Mouse (Mus musculus) monocyte, adult 59 days (primary cell): ENCODE measurements around the gene Olfr1499. TPM values are rescaled to one million over a fixed set of nuclear protein-coding genes. Genes with fewer than 3 reads are reported as not detected.

Source experiments
- total RNA-seq, 2 experiments: library from RNA; stranded (reverse); gene quantifications; one replicate each; pipeline ENCODE4 v1.2.4; 2023

The Olfr1499 gene
- total RNA-seq, result not detected

GRCm38 (mm10) chr19:13819347-13819746 lies at the start of gene Olfr1499:
Olfr1499 (minus strand) TSS chr19:13819447.

GRCm38 (mm10) chr19:13861495-13861894 lies 42.2 kb upstream of the Olfr1499 start, which contains the start of gene Olfr1502:
Olfr1502 (plus strand) TSS chr19:13861795.

GRCm38 (mm10) chr19:13850592-13850991 lies 31.3 kb upstream of the Olfr1499 start, which contains the start of gene Olfr1501:
Olfr1501 (minus strand) TSS chr19:13850692.

GRCm38 (mm10) chr19:13830388-13830787 lies 11.1 kb upstream of the Olfr1499 start, which contains the start of gene Olfr1500:
Olfr1500 (minus strand) TSS chr19:13830488.

GRCm38 (mm10) chr19:13798102-13798501 lies 21.1 kb downstream of the Olfr1499 start, which contains the start of gene Olfr1497:
Olfr1497 (minus strand) TSS chr19:13798202.

GRCm38 (mm10) chr19:13777578-13777977 lies 41.7 kb downstream of the Olfr1499 start, which contains the start of gene Olfr1496:
Olfr1496 (plus strand) TSS chr19:13777878.

GRCm38 (mm10) chr19:13764306-13764705 lies 54.9 kb downstream of the Olfr1499 start, which contains the start of gene Olfr1495:
Olfr1495 (plus strand) TSS chr19:13764606.

Other genes with a start within 250 kb of the Olfr1499 start
- not detected for gene Olfr1484, start 235.9 kb downstream of the Olfr1499 start, total RNA-seq
- gene Olfr1487, start 202.1 kb downstream of the Olfr1499 start, total RNA-seq, result not detected
- gene Olfr1489, start 187.8 kb downstream of the Olfr1499 start, total RNA-seq, result not detected
- not detected for gene Olfr1490, start 168.4 kb downstream of the Olfr1499 start, total RNA-seq
- not detected for gene Olfr1491, start 122.2 kb downstream of the Olfr1499 start, total RNA-seq
- not detected for gene Olfr1493-ps1, start 96.2 kb downstream of the Olfr1499 start, total RNA-seq
- gene Olfr1494, start 79.7 kb downstream of the Olfr1499 start, total RNA-seq, result not detected
- not detected for gene Olfr1495, start 54.8 kb downstream of the Olfr1499 start, total RNA-seq
- gene Olfr1496, start 41.6 kb downstream of the Olfr1499 start, total RNA-seq, result not detected
- gene Olfr1497, start 21.2 kb downstream of the Olfr1499 start, total RNA-seq, result not detected
- gene Olfr1500, start 11.0 kb upstream of the Olfr1499 start, total RNA-seq, result not detected
- gene Olfr1501, start 31.2 kb upstream of the Olfr1499 start, total RNA-seq, result not detected
- gene Olfr1502, start 42.3 kb upstream of the Olfr1499 start, total RNA-seq, result not detected
- gene Olfr1504, start 78.5 kb upstream of the Olfr1499 start, total RNA-seq, result not detected
- gene Olfr1505, start 94.1 kb upstream of the Olfr1499 start, total RNA-seq, result not detected